Mouse (Mus musculus): ENCODE results near the gene Gcnt7. TPM values are rescaled to one million over a fixed set of nuclear protein-coding genes. Genes with fewer than 3 reads are reported as not detected.

The Gcnt7 gene
- polyA plus RNA-seq (2015; fragmentation: Nextera tagmentation; extraction: Ambion mirVana), result 1.9 and 2.0 TPM in 2 replicates

DNA sequence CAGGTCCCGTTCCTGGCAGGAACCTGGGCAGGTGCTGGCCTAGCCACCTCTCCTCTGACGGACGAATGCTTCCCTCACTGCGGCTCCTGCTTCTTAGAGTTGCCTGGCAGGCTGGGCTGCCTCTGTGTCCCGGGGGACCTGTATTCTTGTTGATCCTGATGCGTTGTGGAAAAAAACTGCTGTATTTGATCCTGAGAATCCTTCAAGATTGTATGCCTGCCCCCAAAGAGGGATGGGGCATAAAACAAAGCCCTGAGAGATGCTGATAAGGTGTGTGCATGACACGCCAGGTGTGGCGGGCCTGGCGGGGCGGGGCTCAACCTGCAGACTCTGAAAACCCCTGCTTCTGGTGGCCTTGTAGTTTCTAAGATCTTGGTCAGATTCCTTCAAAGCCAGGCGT is at the start of gene Gcnt7:
Gene Gcnt7, minus strand, starts transcription at position 101 of the 400 bp plus-strand sequence.
- Histone ChIP-seq H3K27ac (ENCODE audit: low read length) (no peak within 1 kb of the TSS), H3K9me3 (ENCODE audit: control insufficient read depth, low read length) (no peaks in the 10 kb centered on the region), H3K36me3 (ENCODE audit: control insufficient read depth, insufficient read depth, low read length) (peaks cover 1% of the 10 kb centered on the region; the same call in 1 of the 2 replicates), H3K4me2 (ENCODE audit: low read depth, low read length) (no peak within 1 kb of the TSS), H3K4me3 (ENCODE audit: low read length) (no peak within 1 kb of the TSS), H3K4me1 (replicated peaks; ENCODE audit: control insufficient read depth, insufficient read depth, low read length) (no peaks in the 10 kb centered on the region), H3K9ac (ENCODE audit: low read length) (no peak within 1 kb of the TSS), H3K27me3 (ENCODE audit: control insufficient read depth, insufficient read depth, low read depth, low read length) (no peaks in the 10 kb centered on the region)
- WGBS, result 83% methylated on average over 11 of the region's 11 CpGs
- no peak for ATAC-seq (ENCODE audit: low read depth)

DNA sequence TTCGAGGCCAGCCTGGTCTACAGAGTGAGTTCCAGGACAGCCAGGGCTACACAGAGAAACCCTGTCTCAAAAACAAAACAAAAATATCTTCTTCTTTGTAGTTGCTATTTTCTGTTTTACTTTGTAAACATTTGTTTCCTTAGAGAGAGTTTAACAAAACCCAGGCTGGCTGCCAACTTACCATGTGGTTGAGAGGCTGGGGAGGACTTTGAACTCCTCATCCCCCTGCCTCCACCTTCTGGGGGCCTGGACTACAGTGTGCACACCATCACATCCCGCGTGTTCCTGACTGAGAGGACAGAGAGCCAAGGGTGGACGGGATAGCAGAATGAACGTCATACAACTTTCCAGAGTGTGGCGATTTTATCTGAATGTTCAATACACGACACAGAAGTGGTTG is 47.7 kb upstream of the Gcnt7 start:
- ATAC-seq (ENCODE audit: low read depth), result no peak
- H3K4me2 ChIP-seq (ENCODE audit: low read depth, low read length), result no peak overlapping the region
- WGBS, result 69% methylated on average over 7 of the region's 7 CpGs
- no peak overlapping the region for H3K27ac ChIP-seq (ENCODE audit: low read length)
- no peaks in the 10 kb centered on the region for H3K9me3 ChIP-seq (ENCODE audit: control insufficient read depth, low read length)
- H3K4me1 ChIP-seq (replicated peaks; ENCODE audit: control insufficient read depth, insufficient read depth, low read length), result no peaks in the 10 kb centered on the region
- no peak overlapping the region for H3K4me3 ChIP-seq (ENCODE audit: low read length)
- H3K36me3 ChIP-seq (ENCODE audit: control insufficient read depth, insufficient read depth, low read length), result no peaks in the 10 kb centered on the region
- H3K9ac ChIP-seq (ENCODE audit: low read length), result no peak overlapping the region
- no peaks in the 10 kb centered on the region for H3K27me3 ChIP-seq (ENCODE audit: control insufficient read depth, insufficient read depth, low read depth, low read length)

DNA sequence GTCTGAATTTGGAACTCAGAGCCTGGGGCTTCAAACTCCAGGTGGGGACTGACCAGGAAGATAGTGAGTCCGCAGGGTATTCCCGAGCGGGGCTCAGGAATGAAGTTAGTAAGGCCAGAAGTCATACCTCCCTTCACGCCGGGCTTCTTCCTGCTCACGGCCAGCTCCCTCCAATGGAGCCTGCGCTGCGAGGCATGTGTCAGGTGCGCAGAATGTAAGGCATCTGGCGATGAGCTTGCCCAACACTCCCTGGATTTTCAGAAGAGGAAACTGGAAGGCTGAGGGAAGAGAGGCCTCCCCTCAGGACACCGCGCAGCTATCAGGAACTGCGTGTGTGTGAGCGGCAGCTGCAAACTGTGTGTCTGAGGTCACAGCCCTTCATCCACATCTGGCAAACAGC is 43.8 kb upstream of the Gcnt7 start:
- ATAC-seq (ENCODE audit: low read depth), result no peak
- H3K36me3 ChIP-seq (ENCODE audit: control insufficient read depth, insufficient read depth, low read length), result no peaks in the 10 kb centered on the region
- no peak overlapping the region for H3K9ac ChIP-seq (ENCODE audit: low read length)
- 46% methylated on average over 14 of the region's 14 CpGs for WGBS
- H3K27ac ChIP-seq (ENCODE audit: low read length), result no peak overlapping the region
- no peaks in the 10 kb centered on the region for H3K4me1 ChIP-seq (replicated peaks; ENCODE audit: control insufficient read depth, insufficient read depth, low read length)
- no peak overlapping the region for H3K4me2 ChIP-seq (ENCODE audit: low read depth, low read length)
- H3K9me3 ChIP-seq (ENCODE audit: control insufficient read depth, low read length), result no peaks in the 10 kb centered on the region
- no peaks in the 10 kb centered on the region for H3K27me3 ChIP-seq (ENCODE audit: control insufficient read depth, insufficient read depth, low read depth, low read length)
- H3K4me3 ChIP-seq (ENCODE audit: low read length), result no peak overlapping the region

DNA sequence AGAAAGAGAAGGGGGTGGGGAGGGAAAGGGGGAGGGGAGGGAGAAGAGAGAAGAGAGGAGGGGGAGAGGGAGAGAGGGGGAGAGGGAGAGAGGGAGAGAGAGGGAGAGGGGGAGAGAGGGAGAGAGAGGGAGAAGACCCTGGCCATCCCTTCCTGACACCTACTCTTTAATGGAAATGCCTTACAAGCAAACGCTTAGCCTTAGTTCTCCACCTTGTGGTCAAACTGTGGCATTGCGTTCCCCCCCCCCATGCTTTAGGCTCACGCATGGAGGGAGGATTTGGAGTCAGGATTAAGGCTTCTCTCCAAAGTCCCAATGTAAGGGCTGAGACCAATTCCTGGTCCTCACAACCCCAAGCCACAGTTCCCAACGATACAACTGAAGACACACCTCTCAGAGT is 42.9 kb upstream of the Gcnt7 start:
- H3K9ac ChIP-seq (ENCODE audit: low read length), result no peak overlapping the region
- H3K27me3 ChIP-seq (ENCODE audit: control insufficient read depth, insufficient read depth, low read depth, low read length), result no peaks in the 10 kb centered on the region
- no peak overlapping the region for H3K4me3 ChIP-seq (ENCODE audit: low read length)
- no peak overlapping the region for H3K4me2 ChIP-seq (ENCODE audit: low read depth, low read length)
- no peaks in the 10 kb centered on the region for H3K36me3 ChIP-seq (ENCODE audit: control insufficient read depth, insufficient read depth, low read length)
- no peak overlapping the region for H3K27ac ChIP-seq (ENCODE audit: low read length)
- 0% methylated on average over 4 of the region's 4 CpGs for WGBS
- no peaks in the 10 kb centered on the region for H3K4me1 ChIP-seq (replicated peaks; ENCODE audit: control insufficient read depth, insufficient read depth, low read length)
- peak; percentile 20; the same call in 1 of the 2 replicates for ATAC-seq (ENCODE audit: low read depth)
- no peaks in the 10 kb centered on the region for H3K9me3 ChIP-seq (ENCODE audit: control insufficient read depth, low read length)

DNA sequence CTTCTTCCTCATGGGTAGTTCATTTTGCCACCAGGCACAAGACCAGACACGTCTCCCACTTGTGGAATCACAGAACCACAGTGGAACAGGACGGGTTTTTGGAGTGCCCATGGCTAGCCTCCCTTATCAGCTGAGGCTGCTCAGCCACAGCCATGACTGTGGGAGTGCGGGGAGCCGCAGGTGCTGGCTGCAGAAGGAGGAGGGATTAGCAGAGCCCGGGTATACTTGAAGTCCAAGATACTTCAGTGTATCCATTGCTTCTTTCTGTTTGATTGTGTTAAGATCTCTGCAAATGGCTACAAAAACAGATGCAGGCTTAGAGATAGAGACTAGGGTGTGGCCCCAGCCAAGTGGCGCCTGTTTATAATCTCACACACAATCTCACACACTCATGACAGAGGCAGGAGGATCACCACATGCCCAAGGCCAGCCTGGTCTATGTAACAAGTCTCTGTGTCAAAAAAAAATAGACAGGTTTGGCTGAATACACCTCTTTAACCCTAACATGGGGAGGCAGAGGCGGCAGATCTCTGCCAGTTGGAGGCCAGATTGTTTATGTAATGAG is 42.4 kb upstream of the Gcnt7 start:
- Histone ChIP-seq H3K27ac (ENCODE audit: low read length) (no peak overlapping the region), H3K9me3 (ENCODE audit: control insufficient read depth, low read length) (no peaks in the 10 kb centered on the region), H3K36me3 (ENCODE audit: control insufficient read depth, insufficient read depth, low read length) (no peaks in the 10 kb centered on the region), H3K4me1 (replicated peaks; ENCODE audit: control insufficient read depth, insufficient read depth, low read length) (no peaks in the 10 kb centered on the region), H3K9ac (ENCODE audit: low read length) (no peak overlapping the region), H3K4me2 (ENCODE audit: low read depth, low read length) (no peak overlapping the region), H3K27me3 (ENCODE audit: control insufficient read depth, insufficient read depth, low read depth, low read length) (no peaks in the 10 kb centered on the region), H3K4me3 (ENCODE audit: low read length) (no peak overlapping the region)
- WGBS, result 20% methylated on average over 7 of the region's 7 CpGs
- ATAC-seq (ENCODE audit: low read depth), result no peak

DNA sequence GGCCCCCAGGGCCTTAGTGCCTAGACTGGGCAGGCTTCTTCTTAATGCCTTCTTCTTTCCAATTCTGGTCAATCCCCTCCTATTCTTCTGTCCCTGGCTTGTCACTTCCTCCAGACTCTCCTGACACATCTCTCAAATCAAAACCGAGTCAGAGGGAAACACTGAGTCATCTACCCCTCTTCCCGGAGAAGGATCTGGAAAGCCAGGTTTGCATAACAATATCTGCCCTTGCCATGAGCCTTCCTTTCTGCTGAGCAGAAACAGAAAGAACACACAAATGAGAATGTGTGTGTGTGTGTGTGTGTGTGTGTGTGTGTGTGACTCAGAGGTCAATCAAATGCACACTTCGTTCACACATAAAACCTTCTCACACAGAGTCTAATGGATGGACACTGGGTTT is 40.4 kb upstream of the Gcnt7 start:
- H3K9ac ChIP-seq (ENCODE audit: low read length), result no peak overlapping the region
- H3K9me3 ChIP-seq (ENCODE audit: control insufficient read depth, low read length), result no peaks in the 10 kb centered on the region
- 42% methylated on average over 3 of the region's 3 CpGs for WGBS
- no peak overlapping the region for H3K4me2 ChIP-seq (ENCODE audit: low read depth, low read length)
- no peaks in the 10 kb centered on the region for H3K36me3 ChIP-seq (ENCODE audit: control insufficient read depth, insufficient read depth, low read length)
- H3K4me1 ChIP-seq (replicated peaks; ENCODE audit: control insufficient read depth, insufficient read depth, low read length), result no peaks in the 10 kb centered on the region
- no peak overlapping the region for H3K27ac ChIP-seq (ENCODE audit: low read length)
- H3K4me3 ChIP-seq (ENCODE audit: low read length), result no peak overlapping the region
- ATAC-seq (ENCODE audit: low read depth), result no peak
- no peaks in the 10 kb centered on the region for H3K27me3 ChIP-seq (ENCODE audit: control insufficient read depth, insufficient read depth, low read depth, low read length)

DNA sequence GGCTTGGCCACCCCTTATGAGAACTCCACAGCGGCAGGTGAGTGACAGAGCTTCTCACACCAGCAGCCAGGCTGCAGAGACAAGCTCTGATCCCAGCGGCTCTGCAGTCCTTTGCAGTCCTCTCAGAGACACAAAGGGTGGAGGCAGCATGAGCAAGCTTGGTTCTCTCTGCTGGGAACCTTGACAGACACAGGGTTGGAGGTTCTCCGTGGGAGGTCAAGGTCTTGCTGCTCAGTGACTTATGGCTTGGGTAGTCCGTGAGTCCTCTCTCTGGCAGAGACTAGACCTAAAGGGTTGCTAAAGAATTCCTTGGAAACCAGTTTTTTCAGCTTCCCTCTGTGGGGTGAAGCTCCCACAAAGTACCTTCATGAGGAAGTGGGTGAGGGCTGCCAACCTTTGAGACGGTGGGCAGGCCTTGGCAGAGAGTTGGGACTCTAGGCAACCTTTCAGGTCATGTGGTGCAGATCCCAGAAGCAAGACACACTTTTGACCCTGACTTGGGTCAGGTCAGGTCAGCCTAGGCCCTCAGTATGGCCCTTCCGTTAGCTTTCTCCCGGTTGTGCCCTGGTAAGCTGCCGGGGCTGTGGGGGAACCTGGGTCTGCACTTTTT is 38.4 kb upstream of the Gcnt7 start:
- no peak for ATAC-seq (ENCODE audit: low read depth)
- no peak overlapping the region for H3K27ac ChIP-seq (ENCODE audit: low read length)
- no peak overlapping the region for H3K4me3 ChIP-seq (ENCODE audit: low read length)
- WGBS, result 59% methylated on average over 8 of the region's 8 CpGs
- no peak overlapping the region for H3K4me2 ChIP-seq (ENCODE audit: low read depth, low read length)
- H3K9me3 ChIP-seq (ENCODE audit: control insufficient read depth, low read length), result no peaks in the 10 kb centered on the region
- H3K9ac ChIP-seq (ENCODE audit: low read length), result no peak overlapping the region
- H3K4me1 ChIP-seq (replicated peaks; ENCODE audit: control insufficient read depth, insufficient read depth, low read length), result no peaks in the 10 kb centered on the region
- no peaks in the 10 kb centered on the region for H3K27me3 ChIP-seq (ENCODE audit: control insufficient read depth, insufficient read depth, low read depth, low read length)
- no peaks in the 10 kb centered on the region for H3K36me3 ChIP-seq (ENCODE audit: control insufficient read depth, insufficient read depth, low read length)

DNA sequence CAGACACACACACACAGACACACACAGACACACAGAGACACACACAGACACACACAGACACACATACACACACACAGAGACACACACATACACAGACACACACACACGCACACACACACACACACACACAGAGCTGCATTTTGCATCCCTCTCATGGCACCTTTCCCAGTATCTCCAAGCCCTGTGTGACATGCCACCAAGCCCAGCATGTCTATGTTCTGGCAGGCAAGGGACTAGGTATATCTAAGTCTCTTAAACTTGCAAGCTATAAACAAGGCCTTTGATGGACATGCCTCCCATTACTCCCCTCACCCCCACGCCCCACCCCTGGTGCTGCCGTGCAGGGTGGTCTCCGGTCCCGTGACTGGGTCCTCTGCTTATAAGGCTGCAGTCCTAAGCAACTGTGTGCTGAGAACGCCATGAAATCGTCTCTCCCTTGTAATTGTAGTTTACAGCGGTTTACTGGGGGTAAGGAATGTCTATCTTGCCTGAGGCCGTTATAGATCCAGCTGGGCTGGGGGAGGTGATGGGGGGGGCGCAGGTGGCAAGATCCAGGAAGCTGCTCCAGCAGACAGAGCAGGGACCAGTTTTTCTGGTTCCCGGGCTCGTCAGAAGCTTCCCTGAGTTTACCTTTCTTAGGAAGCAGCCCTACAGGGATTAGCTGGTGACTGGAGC is 26.4 kb upstream of the Gcnt7 start:
- no peak overlapping the region for H3K9ac ChIP-seq (ENCODE audit: low read length)
- no peak for ATAC-seq (ENCODE audit: low read depth)
- H3K36me3 ChIP-seq (ENCODE audit: control insufficient read depth, insufficient read depth, low read length), result no peaks in the 10 kb centered on the region
- no peaks in the 10 kb centered on the region for H3K27me3 ChIP-seq (ENCODE audit: control insufficient read depth, insufficient read depth, low read depth, low read length)
- no peak overlapping the region for H3K27ac ChIP-seq (ENCODE audit: low read length)
- H3K4me3 ChIP-seq (ENCODE audit: low read length), result no peak overlapping the region
- no peak overlapping the region for H3K4me2 ChIP-seq (ENCODE audit: low read depth, low read length)
- 0 out of 2 replicates have a peak, but pooled peaks cover 3% of the 10 kb centered on the region for H3K4me1 ChIP-seq (replicated peaks; ENCODE audit: control insufficient read depth, insufficient read depth, low read length)
- WGBS, result 32% methylated on average over 12 of the region's 12 CpGs
- no peaks in the 10 kb centered on the region for H3K9me3 ChIP-seq (ENCODE audit: control insufficient read depth, low read length)

DNA sequence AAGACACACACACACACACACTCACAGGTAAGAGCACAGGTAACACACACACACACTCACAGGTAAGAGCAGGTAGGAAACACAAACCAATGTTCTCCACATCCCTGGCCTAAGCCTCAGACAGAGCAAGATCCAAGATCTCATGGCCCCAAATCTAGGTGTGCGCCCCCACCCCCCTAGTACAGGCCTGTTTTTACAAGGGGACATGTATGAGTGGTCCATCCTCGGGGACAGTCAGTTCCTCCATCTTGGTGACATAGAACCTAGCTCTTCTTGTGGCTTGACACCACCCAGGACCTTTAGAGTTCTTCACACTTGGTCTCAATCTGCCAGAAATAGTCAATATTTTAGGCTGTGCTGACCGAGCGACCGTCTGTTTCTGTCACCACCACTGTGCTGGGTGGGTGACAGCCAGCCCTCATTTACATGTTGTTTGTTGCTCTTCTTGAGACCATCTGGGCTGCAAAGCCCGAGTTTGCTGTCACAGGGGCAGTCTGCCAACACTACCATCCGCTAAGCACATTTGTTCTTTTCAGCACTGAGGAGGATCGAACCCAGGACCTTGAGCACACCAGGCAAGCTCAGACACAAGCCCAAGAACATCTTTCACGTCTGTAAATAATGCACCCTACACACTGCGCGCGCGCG is 25.5 kb upstream of the Gcnt7 start:
- no peaks in the 10 kb centered on the region for H3K27me3 ChIP-seq (ENCODE audit: control insufficient read depth, insufficient read depth, low read depth, low read length)
- no peak for ATAC-seq (ENCODE audit: low read depth)
- no peaks in the 10 kb centered on the region for H3K9me3 ChIP-seq (ENCODE audit: control insufficient read depth, low read length)
- H3K4me2 ChIP-seq (ENCODE audit: low read depth, low read length), result no peak overlapping the region
- H3K36me3 ChIP-seq (ENCODE audit: control insufficient read depth, insufficient read depth, low read length), result no peaks in the 10 kb centered on the region
- H3K27ac ChIP-seq (ENCODE audit: low read length), result no peak overlapping the region
- 76% methylated on average over 14 of the region's 14 CpGs for WGBS
- 0 out of 2 replicates have a peak, but pooled peaks cover 3% of the 10 kb centered on the region for H3K4me1 ChIP-seq (replicated peaks; ENCODE audit: control insufficient read depth, insufficient read depth, low read length)
- no peak overlapping the region for H3K9ac ChIP-seq (ENCODE audit: low read length)
- no peak overlapping the region for H3K4me3 ChIP-seq (ENCODE audit: low read length)

Measured in lung, embryonic 16.5 days (tissue).